Mouse (Mus musculus) limb, embryonic 12.5 days (tissue): ENCODE measurements around the gene Mertk. TPM values are rescaled to one million over a fixed set of nuclear protein-coding genes. Genes with fewer than 3 reads are reported as not detected.

Experiments used
- ATAC-seq: fragments of 200-750 bp; cut with Nextera tagmentation; 2 replicates; pipeline ENCODE4 v1.8.0; 2017; ENCODE audit warnings: low read depth, moderate TSS enrichment; ENCODE audit not compliant: insufficient number of reproducible peaks, insufficient read depth, low FRiP score, low TSS enrichment
- H3K27ac ChIP-seq: fragments of 300-500 bp; sonication (generic); 2 replicates; pipeline ENCODE4 v1.5.1; 2016; ENCODE audit warnings: mild to moderate bottlenecking, moderate library complexity
- H3K27me3 ChIP-seq: fragments of 300-500 bp; sonication (generic); 2 replicates; pipeline ENCODE4 v1.6.1; 2016; ENCODE audit warnings: mild to moderate bottlenecking, moderate library complexity
- H3K36me3 ChIP-seq: fragments of 300-500 bp; sonication (generic); 2 replicates; pipeline ENCODE4 v1.6.1; 2016; ENCODE audit warnings: mild to moderate bottlenecking, moderate library complexity
- H3K4me1 ChIP-seq: fragments of 300-500 bp; sonication (generic); replicated peaks from 2 replicates; pipeline ENCODE4 v1.6.1; 2016
- H3K4me2 ChIP-seq: fragments of 300-500 bp; sonication (generic); 2 replicates; pipeline ENCODE4 v1.6.1; 2016; ENCODE audit warnings: mild to moderate bottlenecking, moderate library complexity
- H3K4me3 ChIP-seq: fragments of 300-500 bp; sonication (generic); replicated peaks from 2 replicates; pipeline ENCODE4 v1.5.1; 2016; ENCODE audit warnings: mild to moderate bottlenecking
- H3K9ac ChIP-seq: fragments of 300-500 bp; sonication (generic); replicated peaks from 2 replicates; pipeline ENCODE4 v1.6.1; 2016; ENCODE audit warnings: mild to moderate bottlenecking, moderate library complexity
- H3K9me3 ChIP-seq: fragments of 300-500 bp; sonication (generic); 2 replicates; pipeline ENCODE4 v1.6.1; 2016; ENCODE audit warnings: mild to moderate bottlenecking, moderate library complexity
- WGBS: fragments of 180-500 bp; shearing (Covaris S2); methylation state at CpG from one replicate; pipeline ENCODE4 v1.1.7; 2016; 5-methylcytosine and 5-hydroxymethylcytosine counted together
- polyA plus RNA-seq: library from polyadenylated mRNA; unstranded; fragments of >200 nt; fragmentation: Nextera tagmentation; extraction: Ambion mirVana; gene quantifications from 2 replicates; pipeline ENCODE4 v1.2.1, GENCODE M21; 2016

Gene Mertk
- polyA plus RNA-seq, 1 experiment from 2014 or later: 20.0 TPM

DNA sequence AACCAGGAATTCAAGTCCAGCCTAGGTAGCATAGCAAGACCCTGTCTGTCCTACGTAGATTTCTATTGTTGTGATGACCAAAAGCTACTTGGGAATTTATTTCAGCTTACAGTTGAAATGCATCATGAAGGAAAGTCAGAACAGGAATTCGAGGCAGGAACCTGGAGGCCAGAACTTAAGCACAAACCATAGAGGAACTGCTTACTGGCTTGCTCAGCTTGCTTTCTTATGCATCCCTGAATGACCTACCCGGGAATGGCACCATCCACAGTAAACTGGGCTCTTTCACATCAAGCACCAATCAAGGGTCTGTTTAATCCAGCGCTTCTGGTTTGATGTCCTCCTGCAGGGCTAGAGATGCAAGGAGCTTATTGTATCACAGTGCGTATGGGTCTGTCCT, 1.2 kb upstream of the Mertk start:
- ATAC-seq: no peak
- 0 out of 2 replicates have a peak overlapping the region, but pooled peaks have one; percentile 82 for H3K4me3 ChIP-seq

DNA sequence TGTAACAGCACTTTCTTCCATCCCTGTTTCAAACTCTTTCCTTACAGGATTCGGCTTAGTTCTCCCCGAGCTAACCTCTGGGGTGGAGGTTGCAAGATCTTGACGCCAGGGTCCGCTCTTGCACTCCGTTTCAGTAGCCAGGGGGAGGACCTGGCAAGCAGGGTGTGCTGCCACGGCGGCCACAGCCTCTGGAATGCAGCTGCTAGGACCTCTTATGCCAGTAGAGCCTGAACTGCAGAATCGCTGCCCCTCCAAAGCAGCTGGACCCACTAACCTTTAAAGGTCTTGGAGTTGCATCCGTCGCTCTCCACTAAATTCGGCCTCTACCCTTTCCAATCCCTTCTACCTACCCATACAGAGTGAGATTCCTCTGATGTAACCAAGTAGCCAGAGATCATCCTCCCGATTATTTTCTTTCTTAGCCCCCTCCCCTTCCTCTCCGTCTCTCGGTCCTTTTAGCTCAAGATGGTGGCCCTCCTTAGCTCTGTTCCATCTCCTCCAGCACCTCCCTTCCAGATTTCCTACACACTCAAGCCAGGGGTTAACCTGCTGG, 540 bp upstream of the Mertk start:
- H3K9me3 ChIP-seq: no peaks in the 10 kb centered on the region
- no peaks in the 10 kb centered on the region for H3K27me3 ChIP-seq
- H3K27ac ChIP-seq: peak overlapping the region; percentile 98
- peaks cover 21% of the 10 kb centered on the region for H3K4me1 ChIP-seq
- peak overlapping the region; percentile 82 for H3K4me3 ChIP-seq
- H3K4me2 ChIP-seq: peak overlapping the region; percentile 64
- H3K36me3 ChIP-seq: peaks cover 18% of the 10 kb centered on the region; the same call in 1 of the 2 replicates
- peak overlapping the region; percentile 62 for H3K9ac ChIP-seq
- WGBS: under 1% methylated on average over 14 of the region's 14 CpGs
- peak; percentile 83 for ATAC-seq

More for the DNA sequence above, 1.2 kb upstream of the Mertk start:
- Histone ChIP-seq H3K4me1 (peaks cover 18% of the 10 kb centered on the region), H3K27ac (peak overlapping the region; percentile 98; the same call in 1 of the 2 replicates), H3K9me3 (no peaks in the 10 kb centered on the region), H3K9ac (peak overlapping the region; percentile 27; the same call in 1 of the 2 replicates), H3K27me3 (no peaks in the 10 kb centered on the region), H3K36me3 (peaks cover 12% of the 10 kb centered on the region; the same call in 1 of the 2 replicates), H3K4me2 (peak overlapping the region; percentile 64)
- WGBS: 54% methylated on average over 5 of the region's 5 CpGs

DNA sequence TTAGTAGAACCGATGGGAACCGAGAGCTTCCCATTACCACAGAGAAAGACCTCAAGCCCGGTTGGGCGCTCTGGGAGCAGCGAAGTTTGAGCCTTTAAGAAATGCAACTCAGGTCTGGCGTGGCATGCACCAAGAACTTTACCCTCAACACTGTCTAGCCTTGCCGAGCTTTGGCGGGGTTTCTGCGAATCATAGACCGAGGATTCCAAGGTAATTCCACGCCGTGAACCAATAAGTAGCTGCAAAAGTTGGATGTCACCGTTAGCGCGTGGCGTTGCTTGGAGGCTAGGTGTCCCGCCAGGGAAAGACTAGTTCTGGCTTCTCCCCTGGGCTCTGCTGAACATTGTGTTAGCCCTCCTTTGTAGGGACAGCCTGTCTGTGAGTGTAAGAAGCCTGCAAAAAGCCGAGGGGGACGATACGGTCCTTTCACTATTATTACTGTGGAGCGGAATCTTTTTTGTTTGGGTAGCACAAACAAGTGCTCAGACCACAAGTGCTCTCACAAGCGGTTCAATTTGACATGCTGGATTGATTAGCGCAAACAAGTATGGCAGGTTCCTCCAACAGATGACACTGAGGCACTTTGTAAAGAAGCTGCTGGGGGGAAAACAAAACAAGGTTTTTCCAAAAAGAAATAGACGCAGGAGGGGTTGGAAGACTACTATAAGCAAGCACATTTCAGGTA, 587 bp downstream of the Mertk start:
- H3K4me3 ChIP-seq: peak overlapping the region; percentile 82
- peaks cover 24% of the 10 kb centered on the region for H3K4me1 ChIP-seq
- peaks cover 28% of the 10 kb centered on the region; the same call in 1 of the 2 replicates for H3K36me3 ChIP-seq
- no peaks in the 10 kb centered on the region for H3K9me3 ChIP-seq
- H3K4me2 ChIP-seq: peak overlapping the region; percentile 64
- H3K27me3 ChIP-seq: no peaks in the 10 kb centered on the region
- peak; percentile 43 for ATAC-seq
- H3K27ac ChIP-seq: peak overlapping the region; percentile 98
- peak overlapping the region; percentile 88 for H3K9ac ChIP-seq
- under 1% methylated on average over 24 of the region's 24 CpGs for WGBS

DNA sequence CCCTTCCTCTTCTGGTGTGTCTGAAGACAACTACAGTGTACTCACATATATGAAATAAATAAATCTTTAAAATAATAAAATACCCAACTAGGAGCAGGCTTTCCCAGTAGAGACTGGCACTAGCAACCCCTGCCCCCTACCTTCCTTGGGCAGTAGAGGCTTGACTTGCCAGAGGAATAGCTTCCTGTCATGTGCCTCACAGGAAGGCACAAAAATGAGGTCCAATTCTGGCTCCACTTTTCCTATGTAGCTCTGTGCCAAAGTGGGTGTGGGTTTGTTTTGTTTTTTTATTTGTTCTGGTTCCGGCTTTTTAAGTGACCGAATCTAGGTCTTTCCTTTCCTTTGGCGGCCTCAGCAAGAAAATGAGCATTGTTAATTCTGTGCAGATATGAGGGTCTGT, 5.7 kb downstream of the Mertk start:
- H3K4me3 ChIP-seq: no peak overlapping the region
- 95% methylated on average over 3 of the region's 3 CpGs for WGBS
- H3K4me2 ChIP-seq: no peak overlapping the region
- no peak overlapping the region for H3K9ac ChIP-seq
- H3K27ac ChIP-seq: 0 out of 2 replicates have a peak overlapping the region, but pooled peaks have one; percentile 7
- H3K4me1 ChIP-seq: peaks cover 36% of the 10 kb centered on the region
- ATAC-seq: no peak
- no peaks in the 10 kb centered on the region for H3K9me3 ChIP-seq
- no peaks in the 10 kb centered on the region for H3K27me3 ChIP-seq
- peaks cover 52% of the 10 kb centered on the region; the same call in 1 of the 2 replicates for H3K36me3 ChIP-seq

DNA sequence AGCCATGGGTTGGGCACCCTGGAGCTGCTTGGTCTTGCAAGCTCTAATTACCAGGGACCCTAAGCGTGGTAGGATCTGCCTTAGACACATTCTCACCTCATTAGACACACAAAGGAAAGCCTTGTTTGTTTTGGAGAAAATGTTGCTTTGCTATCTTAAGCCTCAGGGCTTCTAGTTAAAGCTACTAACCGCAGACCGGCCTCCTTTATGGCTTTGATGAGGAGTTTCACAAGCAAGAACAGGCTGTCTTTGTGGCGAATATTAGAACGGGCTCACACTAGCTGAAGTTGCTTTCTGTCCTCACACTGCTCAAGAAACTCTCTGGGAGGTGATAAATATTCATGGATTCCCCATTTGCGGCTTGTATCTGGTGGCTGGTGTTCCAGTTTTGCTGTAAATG, 10.5 kb downstream of the Mertk start:
- Histone ChIP-seq H3K4me3 (no peak overlapping the region), H3K27me3 (no peaks in the 10 kb centered on the region), H3K4me2 (peak overlapping the region; percentile 31), H3K9ac (no peak overlapping the region), H3K4me1 (peaks cover 61% of the 10 kb centered on the region), H3K36me3 (peaks cover 29% of the 10 kb centered on the region; the same call in 1 of the 2 replicates), H3K9me3 (no peaks in the 10 kb centered on the region), H3K27ac (peak overlapping the region; percentile 91)
- 7% methylated on average over 6 of the region's 6 CpGs for WGBS
- peak; percentile 64; the same call in 1 of the 2 replicates for ATAC-seq

DNA sequence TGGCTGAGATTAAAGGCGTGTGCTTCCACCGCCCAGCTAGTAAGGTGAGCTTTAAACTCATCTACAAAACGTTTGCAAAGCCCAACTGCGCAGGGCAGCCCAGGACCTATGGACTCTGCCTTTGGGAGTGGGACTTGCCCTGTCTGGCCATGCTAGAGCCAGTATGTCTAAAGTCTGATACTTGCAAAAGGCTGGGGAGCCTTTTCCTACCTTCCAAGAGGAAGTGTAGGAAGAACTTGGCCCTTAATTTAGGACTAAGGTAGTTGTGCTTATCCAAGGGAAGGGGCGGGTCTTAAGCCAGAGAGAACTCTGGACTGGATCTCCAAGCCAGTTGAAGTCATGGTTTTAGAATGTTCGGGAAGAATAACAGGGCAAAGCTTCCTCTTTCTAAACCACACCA, 11.9 kb downstream of the Mertk start:
- WGBS: 39% methylated on average over 6 of the region's 6 CpGs
- no peak overlapping the region for H3K4me3 ChIP-seq
- H3K27me3 ChIP-seq: no peaks in the 10 kb centered on the region
- H3K36me3 ChIP-seq: peaks cover 15% of the 10 kb centered on the region; the same call in 1 of the 2 replicates
- no peak for ATAC-seq
- H3K4me2 ChIP-seq: no peak overlapping the region
- H3K9me3 ChIP-seq: no peaks in the 10 kb centered on the region
- H3K9ac ChIP-seq: no peak overlapping the region
- H3K27ac ChIP-seq: peak overlapping the region; percentile 91
- peaks cover 72% of the 10 kb centered on the region for H3K4me1 ChIP-seq

DNA sequence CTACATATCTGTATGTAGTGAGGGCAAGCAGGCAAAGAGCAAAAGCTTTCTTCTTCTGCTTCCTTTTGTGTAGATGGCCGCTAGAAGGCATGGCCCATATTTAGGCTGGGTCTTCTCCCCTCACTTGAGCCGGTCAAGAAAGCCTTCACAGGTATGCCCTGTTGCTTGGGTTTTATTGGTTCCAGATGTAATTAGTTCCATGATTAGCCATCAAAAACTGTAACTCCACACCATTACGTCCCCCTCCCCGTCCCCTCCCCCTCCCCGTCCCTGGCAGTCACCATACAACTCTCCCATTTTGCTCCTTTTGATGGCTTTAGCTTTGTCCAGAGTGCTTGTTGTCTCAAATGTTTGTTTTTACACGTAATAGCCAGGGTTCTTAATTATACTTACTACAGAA, 14.2 kb downstream of the Mertk start:
- H3K27me3 ChIP-seq: no peaks in the 10 kb centered on the region
- no peak for ATAC-seq
- H3K9ac ChIP-seq: no peak overlapping the region
- H3K9me3 ChIP-seq: no peaks in the 10 kb centered on the region
- WGBS: 21% methylated on average over 6 of the region's 6 CpGs
- no peak overlapping the region for H3K4me3 ChIP-seq
- peak overlapping the region; percentile 98 for H3K27ac ChIP-seq
- H3K4me1 ChIP-seq: peaks cover 88% of the 10 kb centered on the region
- peaks cover 15% of the 10 kb centered on the region; the same call in 1 of the 2 replicates for H3K36me3 ChIP-seq
- H3K4me2 ChIP-seq: peak overlapping the region; percentile 41

DNA sequence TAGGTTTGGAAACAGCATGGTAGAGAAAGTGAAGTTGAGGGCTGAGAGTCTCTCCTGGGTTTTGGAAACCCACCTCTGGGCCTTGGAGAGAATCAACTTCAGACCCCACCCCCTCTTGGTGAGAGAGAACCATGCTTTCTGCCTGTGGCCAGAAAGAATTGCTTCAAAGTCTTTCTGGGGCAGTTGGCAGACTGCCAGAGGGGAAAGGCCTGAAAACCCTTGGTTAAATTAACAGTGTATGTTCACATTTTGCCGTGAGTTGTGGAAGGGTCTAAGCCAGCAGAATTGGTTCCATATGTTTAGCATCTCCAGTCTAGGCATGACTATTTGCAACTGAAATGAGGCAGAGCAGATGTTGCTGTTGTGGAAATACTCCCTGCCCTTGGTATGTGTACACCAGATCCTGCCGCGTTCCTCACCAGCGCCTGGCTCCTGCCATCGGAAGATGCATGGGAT, 14.8 kb downstream of the Mertk start:
- Histone ChIP-seq H3K9ac (no peak overlapping the region), H3K27ac (peak overlapping the region; percentile 98), H3K36me3 (peaks cover 17% of the 10 kb centered on the region; the same call in 1 of the 2 replicates), H3K4me3 (no peak overlapping the region), H3K27me3 (no peaks in the 10 kb centered on the region), H3K9me3 (no peaks in the 10 kb centered on the region), H3K4me1 (peaks cover 86% of the 10 kb centered on the region), H3K4me2 (peak overlapping the region; percentile 48)
- WGBS: 5% methylated on average over 5 of the region's 5 CpGs
- peak; percentile 85 for ATAC-seq

DNA sequence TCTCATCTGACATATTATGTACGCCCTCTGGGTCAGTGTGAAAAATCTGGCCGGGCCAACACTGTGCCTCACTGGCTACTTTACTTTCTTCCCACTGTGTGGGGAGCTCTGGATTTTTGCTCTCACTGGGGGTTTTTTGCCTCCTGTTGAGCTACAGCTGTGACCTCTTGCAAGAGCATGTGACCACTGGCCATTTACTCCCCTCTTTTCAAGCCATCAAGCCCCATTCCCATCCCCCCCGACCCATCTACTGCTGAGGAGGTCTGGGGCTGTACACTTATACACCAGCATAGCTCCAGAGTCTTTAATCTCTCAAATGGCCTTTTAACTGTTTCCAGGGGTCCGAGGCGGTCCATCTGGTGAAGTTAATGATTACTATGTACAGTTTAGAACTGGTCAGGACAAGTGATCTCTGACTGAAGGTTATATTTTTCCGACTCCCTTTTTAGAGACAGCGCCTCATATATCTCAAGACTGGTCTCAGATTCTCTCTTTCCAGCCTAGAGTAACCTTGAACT, 16.0 kb downstream of the Mertk start:
- Histone ChIP-seq H3K9me3 (no peaks in the 10 kb centered on the region), H3K36me3 (peaks cover 29% of the 10 kb centered on the region), H3K4me3 (0 out of 2 replicates have a peak overlapping the region, but pooled peaks have one; percentile 6), H3K4me2 (peak overlapping the region; percentile 48), H3K9ac (no peak overlapping the region), H3K27ac (peak overlapping the region; percentile 98), H3K27me3 (no peaks in the 10 kb centered on the region), H3K4me1 (peaks cover 74% of the 10 kb centered on the region)
- ATAC-seq: 0 out of 2 replicates have a peak, but pooled peaks have one; percentile 17
- 9% methylated on average over 7 of the region's 7 CpGs for WGBS

DNA sequence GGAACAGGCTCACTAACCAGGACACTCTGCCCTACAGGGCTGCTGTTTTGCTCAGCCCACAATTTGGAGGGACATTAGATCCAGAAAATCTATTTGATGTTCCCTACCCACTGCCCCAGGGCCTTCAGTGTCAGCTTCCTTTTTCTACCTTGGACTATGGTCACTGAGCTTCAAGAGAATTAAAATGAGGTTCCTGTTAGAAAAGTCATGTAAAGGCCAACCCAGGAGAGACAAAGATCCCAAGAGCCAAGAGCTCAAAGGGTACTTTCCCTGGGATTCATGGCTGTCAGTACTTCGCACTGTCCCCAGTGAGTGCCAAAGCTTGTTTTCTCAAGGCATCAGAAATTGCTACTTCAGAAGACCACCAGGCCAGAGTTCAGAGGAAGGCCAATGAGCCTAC, 17.2 kb downstream of the Mertk start:
- H3K4me1 ChIP-seq: peaks cover 62% of the 10 kb centered on the region
- 97% methylated on average over 1 of the region's 1 CpGs for WGBS
- H3K27ac ChIP-seq: peak overlapping the region; percentile 98
- H3K9me3 ChIP-seq: peaks cover 4% of the 10 kb centered on the region
- H3K4me2 ChIP-seq: no peak overlapping the region
- H3K27me3 ChIP-seq: no peaks in the 10 kb centered on the region
- no peak overlapping the region for H3K9ac ChIP-seq
- H3K36me3 ChIP-seq: peaks cover 35% of the 10 kb centered on the region
- ATAC-seq: no peak
- no peak overlapping the region for H3K4me3 ChIP-seq

DNA sequence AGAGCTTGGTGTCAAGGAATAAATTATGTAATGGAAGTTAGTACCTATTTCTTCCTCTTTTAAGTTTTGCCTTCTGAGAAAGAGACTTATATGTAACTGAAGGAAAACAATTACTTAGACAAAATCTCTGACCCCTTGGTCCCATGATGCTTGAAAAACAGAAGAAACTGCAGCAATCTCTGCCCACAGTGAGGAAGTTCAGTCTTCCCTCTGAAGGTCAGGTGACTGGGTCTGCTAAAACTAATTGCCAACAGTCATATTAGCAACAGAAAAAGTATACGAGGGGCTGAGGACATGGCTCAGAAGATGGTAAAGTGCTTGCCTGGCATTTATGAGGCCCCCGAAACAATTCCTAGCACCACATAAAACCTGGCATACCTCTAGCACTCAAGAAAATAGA, 20.6 kb downstream of the Mertk start:
- peaks cover 34% of the 10 kb centered on the region for H3K4me1 ChIP-seq
- ATAC-seq: no peak
- WGBS: 77% methylated on average over 2 of the region's 2 CpGs
- no peak overlapping the region for H3K27ac ChIP-seq
- H3K9ac ChIP-seq: no peak overlapping the region
- no peaks in the 10 kb centered on the region for H3K27me3 ChIP-seq
- no peak overlapping the region for H3K4me2 ChIP-seq
- no peak overlapping the region for H3K4me3 ChIP-seq
- peaks cover 49% of the 10 kb centered on the region for H3K36me3 ChIP-seq
- H3K9me3 ChIP-seq: peaks cover 8% of the 10 kb centered on the region
